Mouse (Mus musculus) heart, embryonic 16.5 days (tissue): ENCODE data around the gene Ube2e2. TPM values are rescaled to one million over a fixed set of nuclear protein-coding genes. Genes with fewer than 3 reads are reported as not detected.

Experiments used
- ATAC-seq: fragments of 200-750 bp; cut with Nextera tagmentation; replicated peaks from 2 replicates; pipeline ENCODE4 v1.8.0; 2017; ENCODE audit warnings: moderate number of reproducible peaks; ENCODE audit not compliant: insufficient read depth, low FRiP score; ENCODE audit errors: extremely low read depth
- H3K27ac ChIP-seq: fragments of 300-500 bp; sonication (generic); 2 replicates; pipeline ENCODE4 v1.5.1; 2014; ENCODE audit warnings: mild to moderate bottlenecking, low read length, control low read depth, moderate library complexity
- H3K27me3 ChIP-seq: fragments of 300-500 bp; sonication (generic); 2 replicates; pipeline ENCODE4 v1.6.1; 2014; ENCODE audit warnings: low read length, mixed read lengths; ENCODE audit not compliant: control insufficient read depth, insufficient read depth
- H3K36me3 ChIP-seq: fragments of 300-500 bp; sonication (generic); 2 replicates; pipeline ENCODE4 v1.6.1; 2014; ENCODE audit not compliant: control insufficient read depth, insufficient read depth
- H3K4me1 ChIP-seq: fragments of 300-500 bp; sonication (generic); 2 replicates; pipeline ENCODE4 v1.6.1; 2014; ENCODE audit warnings: low read length, mixed read lengths; ENCODE audit not compliant: control insufficient read depth, insufficient read depth
- H3K4me2 ChIP-seq: fragments of 300-500 bp; sonication (generic); 2 replicates; pipeline ENCODE4 v1.6.1; 2014; ENCODE audit warnings: low read depth, mild to moderate bottlenecking, control low read depth, low read length
- H3K4me3 ChIP-seq: fragments of 300-500 bp; sonication (generic); 2 replicates; pipeline ENCODE4 v1.5.1; 2014; ENCODE audit warnings: mild to moderate bottlenecking, control low read depth, low read length
- H3K9ac ChIP-seq: fragments of 300-500 bp; sonication (generic); 2 replicates; pipeline ENCODE4 v1.6.1; 2014; ENCODE audit warnings: low read length, control low read depth
- H3K9me3 ChIP-seq: fragments of 300-500 bp; sonication (generic); replicated peaks from 2 replicates; pipeline ENCODE4 v1.6.1; 2016; ENCODE audit warnings: low read length; ENCODE audit not compliant: control insufficient read depth
- WGBS: fragments of 180-500 bp; shearing (Covaris S2); extraction: QIAGEN DNeasy Blood & Tissue Kit; methylation state at CpG from one replicate; pipeline ENCODE4 v1.1.7; 2014; 5-methylcytosine and 5-hydroxymethylcytosine counted together
- polyA plus RNA-seq: library from polyadenylated mRNA; unstranded; fragments of >200 nt; fragmentation: Nextera tagmentation; extraction: Ambion mirVana; gene quantifications from 2 replicates; pipeline ENCODE4 v1.2.1, GENCODE M21; 2015

The Ube2e2 gene
- polyA plus RNA-seq, 1 experiment from 2014 or later: 35.2 TPM

GRCm38 (mm10) chr14:18618603-18619002, 275.5 kb downstream of the Ube2e2 start:
- H3K9me3 ChIP-seq: no peaks in the 10 kb centered on the region
- H3K27me3 ChIP-seq: no peaks in the 10 kb centered on the region
- H3K4me3 ChIP-seq: no peak overlapping the region
- no peak overlapping the region for H3K27ac ChIP-seq
- H3K9ac ChIP-seq: no peak overlapping the region
- H3K4me1 ChIP-seq: no peaks in the 10 kb centered on the region
- ATAC-seq: no peak
- no peak overlapping the region for H3K4me2 ChIP-seq
- WGBS: 54% methylated on average over 2 of the region's 2 CpGs
- no peaks in the 10 kb centered on the region for H3K36me3 ChIP-seq

GRCm38 (mm10) chr14:18601927-18602326, 292.1 kb downstream of the Ube2e2 start:
- Histone ChIP-seq H3K9me3 (no peaks in the 10 kb centered on the region), H3K27me3 (no peaks in the 10 kb centered on the region), H3K4me3 (no peak overlapping the region), H3K4me1 (no peaks in the 10 kb centered on the region), H3K27ac (no peak overlapping the region), H3K4me2 (no peak overlapping the region), H3K9ac (no peak overlapping the region), H3K36me3 (no peaks in the 10 kb centered on the region)
- no peak for ATAC-seq
- 82% methylated on average over 1 of the region's 1 CpGs for WGBS

DNA sequence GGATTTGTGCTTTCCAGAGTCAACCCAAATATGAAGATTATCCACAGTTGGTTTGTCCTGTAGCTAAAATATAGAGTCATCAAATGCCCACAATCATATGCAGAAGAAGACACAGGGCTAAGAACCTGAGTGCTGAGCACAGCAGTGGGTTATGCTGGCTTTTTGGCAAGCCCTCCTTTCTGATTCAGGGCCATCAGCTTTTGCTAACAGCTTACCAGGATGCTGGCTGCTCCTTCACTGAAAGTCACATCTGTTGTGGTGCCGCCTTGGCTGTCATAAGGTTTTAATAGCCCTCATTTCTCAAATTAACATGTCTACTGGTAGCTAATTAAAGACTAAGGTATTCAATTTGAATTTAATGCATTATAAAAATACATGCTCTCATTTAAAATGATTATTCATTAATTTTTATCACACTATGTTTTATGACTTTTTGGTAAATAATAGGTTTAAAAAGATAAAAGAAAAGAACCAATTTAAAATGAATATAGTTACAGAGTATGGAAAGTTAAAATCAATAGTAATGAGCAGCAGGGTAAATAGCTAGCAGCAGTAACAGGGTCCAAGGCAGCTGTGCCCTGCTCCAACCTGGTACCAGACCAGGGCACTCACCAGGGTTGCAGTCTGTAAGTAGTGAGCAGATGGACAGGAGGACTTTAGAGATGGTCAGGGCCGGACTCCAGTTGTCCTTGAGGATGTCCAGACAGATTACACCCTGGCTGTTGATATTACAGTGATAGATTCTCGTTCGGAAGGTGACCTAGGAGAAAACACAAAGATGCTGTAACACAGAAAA, 307.6 kb downstream of the Ube2e2 start:
- ATAC-seq: no peak
- Histone ChIP-seq H3K4me3 (no peak overlapping the region), H3K36me3 (no peaks in the 10 kb centered on the region; the same call in 1 of the 2 replicates), H3K27me3 (no peaks in the 10 kb centered on the region), H3K9me3 (no peaks in the 10 kb centered on the region), H3K4me2 (no peak overlapping the region), H3K4me1 (no peaks in the 10 kb centered on the region), H3K27ac (no peak overlapping the region), H3K9ac (no peak overlapping the region)
- 77% methylated on average over 4 of the region's 4 CpGs for WGBS

GRCm38 (mm10) chr14:18581735-18582134, 312.3 kb downstream of the Ube2e2 start:
- Histone ChIP-seq H3K27me3 (no peaks in the 10 kb centered on the region), H3K4me2 (no peak overlapping the region), H3K9me3 (no peaks in the 10 kb centered on the region), H3K4me1 (no peaks in the 10 kb centered on the region), H3K36me3 (no peaks in the 10 kb centered on the region; the same call in 1 of the 2 replicates), H3K27ac (no peak overlapping the region), H3K4me3 (no peak overlapping the region), H3K9ac (no peak overlapping the region)
- ATAC-seq: no peak
- 83% methylated on average over 4 of the region's 4 CpGs for WGBS

- H3K9me3 ChIP-seq: no peaks in the 10 kb centered on the region
- H3K27me3 ChIP-seq: no peaks in the 10 kb centered on the region
- H3K4me3 ChIP-seq: no peak overlapping the region
- H3K4me2 ChIP-seq: no peak overlapping the region
- 58% methylated on average over 2 of the region's 2 CpGs for WGBS
- no peaks in the 10 kb centered on the region for H3K36me3 ChIP-seq
- no peak overlapping the region for H3K9ac ChIP-seq
- H3K27ac ChIP-seq: no peak overlapping the region
- no peaks in the 10 kb centered on the region for H3K4me1 ChIP-seq
- ATAC-seq: no peak
Measured at GRCm38 (mm10) chr14:18574756-18575155, 319.3 kb downstream of the Ube2e2 start.

DNA sequence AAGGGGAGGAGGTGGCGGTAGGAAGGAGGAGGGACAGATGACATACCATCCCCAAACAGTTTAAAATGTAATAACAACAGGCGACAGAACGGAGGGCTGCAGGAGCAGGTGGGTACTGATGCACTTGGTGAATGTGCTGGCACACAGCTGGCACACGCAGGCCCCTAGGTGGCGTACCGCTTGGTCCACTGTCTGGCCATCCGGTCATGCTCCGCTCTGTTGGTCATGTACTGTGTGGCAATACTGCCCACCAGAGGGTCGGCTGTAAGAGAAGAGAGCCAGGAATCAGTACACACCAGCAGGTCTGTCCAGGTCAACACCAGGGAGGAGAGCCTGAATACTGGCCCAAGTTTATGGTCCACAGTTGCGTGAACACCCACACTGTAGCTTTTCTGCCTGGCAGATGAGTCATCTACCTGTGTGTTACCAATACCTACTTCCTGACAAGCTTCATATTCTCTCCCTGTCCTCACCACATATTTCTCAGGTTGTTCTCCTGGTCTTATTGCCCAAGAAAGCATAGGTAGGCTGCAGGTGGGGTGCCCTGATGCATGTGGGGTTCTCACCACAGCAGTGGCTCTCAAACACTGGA, 319.8 kb downstream of the Ube2e2 start:
- no peaks in the 10 kb centered on the region for H3K9me3 ChIP-seq
- no peaks in the 10 kb centered on the region for H3K27me3 ChIP-seq
- H3K4me3 ChIP-seq: no peak overlapping the region
- no peak for ATAC-seq
- no peak overlapping the region for H3K27ac ChIP-seq
- 87% methylated on average over 10 of the region's 10 CpGs for WGBS
- H3K4me1 ChIP-seq: no peaks in the 10 kb centered on the region
- H3K4me2 ChIP-seq: no peak overlapping the region
- H3K9ac ChIP-seq: no peak overlapping the region
- no peaks in the 10 kb centered on the region for H3K36me3 ChIP-seq

DNA sequence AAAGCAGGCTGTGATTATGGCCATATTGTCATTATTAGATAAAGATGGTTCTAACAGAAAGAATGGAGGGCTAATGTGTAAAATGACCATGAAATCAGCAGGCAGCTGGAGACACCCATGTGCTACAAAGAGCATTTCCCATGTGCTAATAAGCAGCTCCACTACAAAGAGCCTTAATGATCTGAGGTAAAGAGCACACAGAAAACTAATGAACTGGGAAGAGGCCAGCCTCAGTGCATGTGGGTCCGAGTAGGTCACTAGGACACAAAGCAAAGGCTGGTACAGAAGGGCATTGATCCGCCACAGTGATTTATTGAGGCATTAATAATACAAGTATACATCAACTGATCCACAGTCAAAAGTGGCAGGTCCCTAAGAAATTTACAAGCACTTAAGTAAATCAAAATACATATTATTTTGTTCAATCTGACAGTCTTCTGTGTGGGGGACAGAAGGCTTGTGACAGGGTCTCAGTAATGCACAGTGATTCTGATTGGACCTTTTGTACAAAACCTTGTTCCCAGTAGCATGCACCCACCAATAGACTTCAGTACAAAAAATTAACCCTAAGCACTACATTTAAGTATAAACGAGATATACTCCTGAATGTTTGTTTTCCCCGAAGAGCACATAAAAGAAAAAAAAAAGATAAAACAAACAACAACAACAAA, 320.6 kb downstream of the Ube2e2 start:
- H3K36me3 ChIP-seq: no peaks in the 10 kb centered on the region
- no peak overlapping the region for H3K4me2 ChIP-seq
- no peaks in the 10 kb centered on the region for H3K9me3 ChIP-seq
- H3K9ac ChIP-seq: no peak overlapping the region
- H3K27me3 ChIP-seq: no peaks in the 10 kb centered on the region
- no peak overlapping the region for H3K27ac ChIP-seq
- ATAC-seq: no peak
- no peaks in the 10 kb centered on the region for H3K4me1 ChIP-seq
- WGBS: 87% methylated on average over 4 of the region's 4 CpGs
- H3K4me3 ChIP-seq: no peak overlapping the region

- Histone ChIP-seq H3K9ac (no peak overlapping the region), H3K9me3 (no peaks in the 10 kb centered on the region), H3K36me3 (no peaks in the 10 kb centered on the region), H3K4me2 (no peak overlapping the region), H3K4me1 (no peaks in the 10 kb centered on the region), H3K27me3 (no peaks in the 10 kb centered on the region), H3K4me3 (no peak overlapping the region), H3K27ac (no peak overlapping the region)
- no peak for ATAC-seq
- WGBS: 67% methylated on average over 4 of the region's 4 CpGs
Measured at GRCm38 (mm10) chr14:18572852-18573251, 321.2 kb downstream of the Ube2e2 start.

- ATAC-seq: no peak
- Histone ChIP-seq H3K9me3 (peaks cover 4% of the 10 kb centered on the region; the same call in 1 of the 2 replicates), H3K27me3 (no peaks in the 10 kb centered on the region), H3K9ac (no peak overlapping the region), H3K4me1 (no peaks in the 10 kb centered on the region), H3K4me2 (no peak overlapping the region), H3K36me3 (no peaks in the 10 kb centered on the region), H3K27ac (no peak overlapping the region), H3K4me3 (no peak overlapping the region)
Measured at GRCm38 (mm10) chr14:18569615-18570014, 324.5 kb downstream of the Ube2e2 start.
